Mouse (Mus musculus) spleen, adult 2 months (tissue): Measurements from ENCODE around the gene Opn4. TPM values are rescaled to one million over a fixed set of nuclear protein-coding genes. Genes with fewer than 3 reads are reported as not detected.

ENCODE experiments used
- DNase-seq, 2 experiments: peaks; one replicate each; pipeline versions ENCODE4 v3.0.0 to v3.0.0-alpha.2; 2012 to 2021; ENCODE audit warnings: low spot score in 2 of 2, low read depth in 1 of 2
- H3K27ac ChIP-seq: fragments of 200-500 bp; 2 replicates; pipeline ENCODE4 v1.5.1; 2012; ENCODE audit warnings: low read length, inconsistent platforms; ENCODE audit not compliant: insufficient read depth
- H3K27me3 ChIP-seq: fragments of 200-500 bp; 2 replicates; pipeline ENCODE4 v1.6.1; 2012; ENCODE audit warnings: mild to moderate bottlenecking, moderate library complexity, low read length, inconsistent platforms; ENCODE audit not compliant: control insufficient read depth, insufficient read depth
- H3K36me3 ChIP-seq: fragments of 200-500 bp; 2 replicates; pipeline ENCODE4 v1.6.1; 2012; ENCODE audit warnings: mild to moderate bottlenecking, low read length, inconsistent platforms; ENCODE audit not compliant: control insufficient read depth, insufficient read depth
- H3K4me1 ChIP-seq: fragments of 200-500 bp; 2 replicates; pipeline ENCODE4 v1.6.1; 2011; ENCODE audit warnings: inconsistent platforms; ENCODE audit not compliant: control insufficient read depth, insufficient read depth, insufficient read length
- H3K4me3 ChIP-seq: fragments of 200-500 bp; 2 replicates; pipeline ENCODE4 v1.5.1; 2011; ENCODE audit warnings: mild to moderate bottlenecking, inconsistent platforms; ENCODE audit not compliant: insufficient read depth, insufficient read length; ENCODE audit errors: extremely low read depth
- CTCF ChIP-seq: fragments of 200-500 bp; IDR thresholded peaks from 2 replicates; pipeline ENCODE4 v1.5.1; 2011; ENCODE audit warnings: mild to moderate bottlenecking, inconsistent platforms; ENCODE audit not compliant: insufficient read depth, insufficient read length, insufficient replicate concordance; ENCODE audit errors: extremely low read depth
- POLR2A ChIP-seq: fragments of 200-500 bp; IDR thresholded peaks from 2 replicates; pipeline ENCODE4 v1.6.1; 2011; ENCODE audit warnings: low read depth, low read length, inconsistent platforms
- WGBS: fragments of 180-500 bp; shearing (Covaris S2); methylation state at CpG from one replicate; pipeline ENCODE4 v1.1.7; 2018; 5-methylcytosine and 5-hydroxymethylcytosine counted together
- polyA plus RNA-seq: library from polyadenylated mRNA; depleted of rRNA; stranded (reverse); fragments of >200 nt; gene quantifications from 2 replicates; pipeline ENCODE4 v1.2.3, GENCODE M21; 2012

Gene Opn4
- polyA plus RNA-seq, 1 experiment: not detected

GRCm38 (mm10) chr14:34570903-34571302 is 29.0 kb downstream of the Opn4 start:
- H3K36me3 ChIP-seq: no peaks in the 10 kb centered on the region
- no peaks in the 10 kb centered on the region for H3K4me1 ChIP-seq
- WGBS: 77% methylated on average over 4 of the region's 4 CpGs
- H3K27ac ChIP-seq: no peak overlapping the region
- no peak overlapping the region for H3K4me3 ChIP-seq
- no peak for TF ChIP-seq POLR2A
- TF ChIP-seq CTCF: no peak
- no peaks in the 10 kb centered on the region for H3K27me3 ChIP-seq
- DNase-seq: no peak

GRCm38 (mm10) chr14:34570294-34570693 is 29.6 kb downstream of the Opn4 start:
- no peak overlapping the region for H3K4me3 ChIP-seq
- no peaks in the 10 kb centered on the region for H3K4me1 ChIP-seq
- H3K36me3 ChIP-seq: no peaks in the 10 kb centered on the region
- no peak overlapping the region for H3K27ac ChIP-seq
- TF ChIP-seq POLR2A: no peak
- TF ChIP-seq CTCF: peak; percentile 60; the same call in 1 of the 2 replicates
- no peaks in the 10 kb centered on the region for H3K27me3 ChIP-seq
- 3% methylated on average over 6 of the region's 6 CpGs for WGBS
- DNase-seq: peak in 1 of 2 experiments; percentile 31

- Histone ChIP-seq H3K27me3 (no peaks in the 10 kb centered on the region), H3K36me3 (no peaks in the 10 kb centered on the region), H3K27ac (no peak overlapping the region), H3K4me1 (no peaks in the 10 kb centered on the region), H3K4me3 (no peak overlapping the region)
- TF ChIP-seq CTCF: no peak
- TF ChIP-seq POLR2A: no peak
- no peak for DNase-seq
- WGBS: 41% methylated on average over 27 of the region's 27 CpGs
Measured at GRCm38 (mm10) chr14:34569534-34570194, 30.3 kb downstream of the Opn4 start.

GRCm38 (mm10) chr14:34568626-34569025 is 31.3 kb downstream of the Opn4 start:
- H3K4me1 ChIP-seq: no peaks in the 10 kb centered on the region
- no peaks in the 10 kb centered on the region for H3K36me3 ChIP-seq
- H3K27ac ChIP-seq: no peak overlapping the region
- no peak for DNase-seq
- 84% methylated on average over 4 of the region's 4 CpGs for WGBS
- no peaks in the 10 kb centered on the region for H3K27me3 ChIP-seq
- no peak for TF ChIP-seq CTCF
- no peak for TF ChIP-seq POLR2A
- H3K4me3 ChIP-seq: no peak overlapping the region

- DNase-seq: no peak
- Histone ChIP-seq H3K27ac (no peak overlapping the region), H3K4me3 (no peak overlapping the region), H3K4me1 (no peaks in the 10 kb centered on the region), H3K27me3 (no peaks in the 10 kb centered on the region), H3K36me3 (no peaks in the 10 kb centered on the region)
- TF ChIP-seq CTCF (no peak), POLR2A (no peak)
- WGBS: 73% methylated on average over 5 of the region's 5 CpGs
Measured at GRCm38 (mm10) chr14:34567697-34568096, 32.2 kb downstream of the Opn4 start.

- 91% methylated on average over 7 of the region's 7 CpGs for WGBS
- TF ChIP-seq CTCF (no peak), POLR2A (no peak)
- DNase-seq: no peak
- Histone ChIP-seq H3K27me3 (no peaks in the 10 kb centered on the region), H3K4me1 (no peaks in the 10 kb centered on the region), H3K27ac (no peak overlapping the region), H3K4me3 (no peak overlapping the region), H3K36me3 (no peaks in the 10 kb centered on the region)
Measured at GRCm38 (mm10) chr14:34566530-34566929, 33.4 kb downstream of the Opn4 start.

GRCm38 (mm10) chr14:34565711-34566110 is 34.2 kb downstream of the Opn4 start:
- TF ChIP-seq CTCF (no peak), POLR2A (no peak)
- H3K4me3 ChIP-seq: no peak overlapping the region
- H3K27me3 ChIP-seq: no peaks in the 10 kb centered on the region
- H3K4me1 ChIP-seq: no peaks in the 10 kb centered on the region
- no peak for DNase-seq
- no peaks in the 10 kb centered on the region for H3K36me3 ChIP-seq
- no peak overlapping the region for H3K27ac ChIP-seq
- 82% methylated on average over 17 of the region's 17 CpGs for WGBS
